Mouse (Mus musculus) hindbrain, embryonic 15.5 days (tissue): ENCODE measurements around the gene Hist1h2bf. TPM values are rescaled to one million over a fixed set of nuclear protein-coding genes. Genes with fewer than 3 reads are reported as not detected.
A peak's percentile ranks its signal among the peaks of the same experiment; 100 is the strongest.

ENCODE experiments used
- ATAC-seq: fragments of 200-750 bp; cut with Nextera tagmentation; 2 replicates; pipeline ENCODE4 v1.8.0; 2017; ENCODE audit warnings: low read depth, moderate number of reproducible peaks, moderate TSS enrichment; ENCODE audit not compliant: low FRiP score
- H3K27ac ChIP-seq: fragments of 300-500 bp; sonication (generic); replicated peaks from 2 replicates; pipeline ENCODE4 v1.5.1; 2015; ENCODE audit warnings: mild to moderate bottlenecking, inconsistent platforms
- H3K27me3 ChIP-seq: fragments of 300-500 bp; sonication (generic); 2 replicates; pipeline ENCODE4 v1.6.1; 2015; ENCODE audit warnings: control low read depth, inconsistent platforms
- H3K36me3 ChIP-seq: fragments of 300-500 bp; sonication (generic); 2 replicates; pipeline ENCODE4 v1.6.1; 2015; ENCODE audit warnings: control low read depth, inconsistent platforms
- H3K4me1 ChIP-seq: fragments of 300-500 bp; sonication (generic); replicated peaks from 2 replicates; pipeline ENCODE4 v1.6.1; 2015; ENCODE audit warnings: control low read depth, inconsistent platforms
- H3K4me2 ChIP-seq: fragments of 300-500 bp; sonication (generic); 2 replicates; pipeline ENCODE4 v1.6.1; 2015; ENCODE audit warnings: moderate library complexity, mild to moderate bottlenecking, inconsistent platforms
- H3K4me3 ChIP-seq: fragments of 300-500 bp; sonication (generic); 2 replicates; pipeline ENCODE4 v1.5.1; 2015; ENCODE audit warnings: mild to moderate bottlenecking, inconsistent platforms
- H3K9ac ChIP-seq: fragments of 300-500 bp; sonication (generic); 2 replicates; pipeline ENCODE4 v1.6.1; 2015; ENCODE audit warnings: inconsistent platforms
- H3K9me3 ChIP-seq: fragments of 300-500 bp; sonication (generic); 2 replicates; pipeline ENCODE4 v1.6.1; 2016; ENCODE audit warnings: control low read depth, inconsistent platforms
- WGBS: fragments of 180-500 bp; shearing (Covaris S2); methylation state at CpG from one replicate; pipeline ENCODE4 v1.1.7; 2015; 5-methylcytosine and 5-hydroxymethylcytosine counted together
- microRNA-seq: library from miRNA; unstranded; fragments of <30 nt; microRNA quantifications from one replicate; pipeline ENCODE4, GENCODE M21; 2016
- polyA plus RNA-seq: library from polyadenylated mRNA; unstranded; fragments of >200 nt; fragmentation: Nextera tagmentation; extraction: Ambion mirVana; gene quantifications from 2 replicates; pipeline ENCODE4 v1.2.1, GENCODE M21; 2015

Hist1h2bf gene
- polyA plus RNA-seq, 1 experiment from 2014 or later, result 2.0 TPM

GRCm38 (mm10) chr13:23525901-23526300 is 48.1 kb downstream of the Hist1h2bf start:
- H3K4me1 ChIP-seq, result peaks cover 24% of the 10 kb centered on the region
- no peaks in the 10 kb centered on the region for H3K27me3 ChIP-seq
- WGBS, result 2% methylated on average over 10 of the region's 10 CpGs
- H3K4me2 ChIP-seq, result peak overlapping the region; percentile 57
- no peaks in the 10 kb centered on the region for H3K9me3 ChIP-seq
- no peak overlapping the region for H3K27ac ChIP-seq
- peak overlapping the region; percentile 52 for H3K4me3 ChIP-seq
- ATAC-seq, result no peak
- no peak overlapping the region for H3K9ac ChIP-seq
- H3K36me3 ChIP-seq, result no peaks in the 10 kb centered on the region

- ATAC-seq, result no peak
- 9% methylated on average over 5 of the region's 5 CpGs for WGBS
- Histone ChIP-seq H3K9ac (no peak overlapping the region), H3K27me3 (no peaks in the 10 kb centered on the region), H3K27ac (no peak overlapping the region), H3K4me3 (no peak overlapping the region), H3K4me1 (peaks cover 21% of the 10 kb centered on the region), H3K9me3 (no peaks in the 10 kb centered on the region), H3K4me2 (peak overlapping the region; percentile 23), H3K36me3 (no peaks in the 10 kb centered on the region)
Measured at GRCm38 (mm10) chr13:23524654-23525053, 49.3 kb downstream of the Hist1h2bf start.

DNA sequence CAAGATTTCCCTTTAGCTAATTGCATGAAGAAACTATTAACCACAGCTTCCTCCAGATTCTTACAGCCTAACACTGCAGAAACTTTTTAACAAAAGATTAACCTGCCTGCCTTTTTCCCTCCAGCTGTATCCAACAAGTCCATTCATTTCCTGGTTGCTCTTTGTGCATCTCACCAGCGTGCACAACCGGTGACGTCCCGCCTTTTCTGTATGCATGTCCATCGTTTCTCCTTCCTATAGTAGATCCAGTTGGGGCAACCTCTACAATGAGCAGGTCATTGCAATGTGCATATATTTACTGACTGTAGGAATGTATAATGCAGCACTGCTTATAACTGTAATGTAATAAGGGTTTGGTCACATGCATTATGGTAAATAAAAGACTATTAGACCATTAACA is 50.0 kb downstream of the Hist1h2bf start:
- Histone ChIP-seq H3K9me3 (no peaks in the 10 kb centered on the region), H3K27ac (no peak overlapping the region), H3K4me1 (peaks cover 20% of the 10 kb centered on the region), H3K36me3 (no peaks in the 10 kb centered on the region), H3K27me3 (no peaks in the 10 kb centered on the region), H3K9ac (no peak overlapping the region), H3K4me3 (no peak overlapping the region), H3K4me2 (no peak overlapping the region)
- 47% methylated on average over 5 of the region's 5 CpGs for WGBS
- ATAC-seq, result no peak

Small RNA genes lying within 50 kb of the gene (microRNA-seq; reads per million reads assigned to microRNA genes)
- not detected for gene Gm44297
- gene Gm44359, result not detected
- not detected for gene Gm44394

Other genes starting within 250 kb of the Hist1h2bf start
- gene Zfp322a, start 205.0 kb downstream of the Hist1h2bf start, polyA plus RNA-seq, result 42.8 and 46.5 TPM in 2 replicates
- gene Abt1, start 150.3 kb downstream of the Hist1h2bf start, polyA plus RNA-seq, result 8.8 and 9.1 TPM in 2 replicates
- gene Btn1a1, start 108.3 kb downstream of the Hist1h2bf start, polyA plus RNA-seq, result 0.17 TPM in 1 of 2 replicates, not detected in the other
- 0.06 and 0.08 TPM in 2 replicates for gene Btn2a2, start 85.3 kb downstream of the Hist1h2bf start, polyA plus RNA-seq
- gene Hist1h4h, start 43.1 kb downstream of the Hist1h2bf start, polyA plus RNA-seq, result 1.7 and 2.7 TPM in 2 replicates
- 0.82 and 2.1 TPM in 2 replicates for gene Hist1h2af, start 40.3 kb downstream of the Hist1h2bf start, polyA plus RNA-seq
- gene Hist1h3g, start 38.8 kb downstream of the Hist1h2bf start, polyA plus RNA-seq, result 0.85 and 1.2 TPM in 2 replicates
- 0.17 and 0.19 TPM in 2 replicates for gene Hist1h2bh, start 30.8 kb downstream of the Hist1h2bf start, polyA plus RNA-seq
- gene Hist1h3f, start 30.1 kb downstream of the Hist1h2bf start, polyA plus RNA-seq, result 0.21 and 0.62 TPM in 2 replicates
- not detected in 2 replicates for gene Hist1h4f, start 22.5 kb downstream of the Hist1h2bf start, polyA plus RNA-seq
- gene Hist1h1d, start 20.9 kb downstream of the Hist1h2bf start, polyA plus RNA-seq, result 0.10 and 0.12 TPM in 2 replicates
- 1.5 and 2.0 TPM in 2 replicates for gene Hist1h3e, start 11.8 kb downstream of the Hist1h2bf start, polyA plus RNA-seq
- 15.9 and 27.4 TPM in 2 replicates for gene Hist1h2ae, start 3.0 kb downstream of the Hist1h2bf start, polyA plus RNA-seq
- gene Hist1h2bg, start 2.8 kb downstream of the Hist1h2bf start, polyA plus RNA-seq, result 2.5 and 3.1 TPM in 2 replicates
- gene Hist1h2ad, start 185 bp upstream of the Hist1h2bf start, polyA plus RNA-seq, result not detected in 2 replicates
- 1.2 and 2.0 TPM in 2 replicates for gene Hist1h3d, start 1.6 kb upstream of the Hist1h2bf start, polyA plus RNA-seq
- gene Hist1h4d, start 7.4 kb upstream of the Hist1h2bf start, polyA plus RNA-seq, result 35.1 and 51.2 TPM in 2 replicates
- gene Hist1h2be, start 46.9 kb upstream of the Hist1h2bf start, polyA plus RNA-seq, result 1.5 and 1.7 TPM in 2 replicates
- 4.8 and 8.8 TPM in 2 replicates for gene Hist1h1e, start 48.4 kb upstream of the Hist1h2bf start, polyA plus RNA-seq
- gene Hist1h2ac, start 109.8 kb upstream of the Hist1h2bf start, polyA plus RNA-seq, result 0.34 and 0.38 TPM in 2 replicates
- gene Hist1h2bc, start 110.0 kb upstream of the Hist1h2bf start, polyA plus RNA-seq, result 19.3 and 25.4 TPM in 2 replicates
- gene Hist1h1t, start 121.6 kb upstream of the Hist1h2bf start, polyA plus RNA-seq, result not detected in 2 replicates
- gene Hist1h4c, start 124.3 kb upstream of the Hist1h2bf start, polyA plus RNA-seq, result 2.3 and 2.7 TPM in 2 replicates
- gene Hfe, start 136.7 kb upstream of the Hist1h2bf start, polyA plus RNA-seq, result 4.5 and 5.1 TPM in 2 replicates
- 7.7 and 10.4 TPM in 2 replicates for gene Hist1h1c, start 164.6 kb upstream of the Hist1h2bf start, polyA plus RNA-seq
- 1.1 and 1.6 TPM in 2 replicates for gene Hist1h3c, start 171.4 kb upstream of the Hist1h2bf start, polyA plus RNA-seq
- 0.54 TPM in 1 of 2 replicates, not detected in the other for gene Hist1h2bb, start 172.5 kb upstream of the Hist1h2bf start, polyA plus RNA-seq
- gene Hist1h2ab, start 176.9 kb upstream of the Hist1h2bf start, polyA plus RNA-seq, result 7.4 and 9.8 TPM in 2 replicates
- gene Hist1h3b, start 178.1 kb upstream of the Hist1h2bf start, polyA plus RNA-seq, result 1.8 and 3.1 TPM in 2 replicates
- gene Hist1h4b, start 182.8 kb upstream of the Hist1h2bf start, polyA plus RNA-seq, result 1.1 and 1.9 TPM in 2 replicates
- gene Hist1h4a, start 187.0 kb upstream of the Hist1h2bf start, polyA plus RNA-seq, result 0.32 and 0.51 TPM in 2 replicates
- 0.35 and 2.4 TPM in 2 replicates for gene Hist1h3a, start 188.2 kb upstream of the Hist1h2bf start, polyA plus RNA-seq
- gene Hist1h1a, start 189.5 kb upstream of the Hist1h2bf start, polyA plus RNA-seq, result 0.75 and 0.84 TPM in 2 replicates
- 0.10 TPM in 1 of 2 replicates, not detected in the other for gene Trim38, start 195.7 kb upstream of the Hist1h2bf start, polyA plus RNA-seq
- not detected in 2 replicates for gene Slc17a2, start 232.8 kb upstream of the Hist1h2bf start, polyA plus RNA-seq